In genomic region chr6:48681472-48682090, GRCm38 (mm10) we compare ENCODE assay signal across 17 mouse cellular contexts. TPM values are rescaled to one million over a fixed set of nuclear protein-coding genes. Genes with fewer than 3 reads are reported as not detected.
DNase-seq lines count a peak whose midpoint lies in the region; TF ChIP-seq lines count a peak whose summit lies in the region.
"Had no signal": no experiment of that assay in that cellular context is flagged by ENCODE, and none has a peak within 500 bp of the region (broad histone marks: within the 10 kb centered on the region; RNA-seq: fewer than 3 reads in every experiment).

No protein-coding gene starts in this region.

- no peak for TF ChIP-seq POLR2A in spleen, adult 2 months (IDR thresholded peaks at IDR 0.05; ENCODE audit: low read depth, low read length)

- peak; percentile 41 for DNase-seq in kidney, adult 11 months
- DNase-seq in kidney, postnatal 10 days = no peak
- DNase-seq in spleen, adult 2 months (ENCODE audit: low read depth in 1 of 2, low spot score in 2 of 2) = no peak
- DNase-seq in spleen, postnatal 10 days (ENCODE audit: low spot score in 2 of 2) = no peak
- peak; percentile 65 for DNase-seq in T-cell, adult 2 months (ENCODE audit: low spot score)
- DNase-seq in naive thymus-derived CD4-positive, alpha-beta T cell, adult 2 months (ENCODE audit: low read depth) = peak; percentile 73
- no peak for DNase-seq in embryo, embryonic 10 days (ENCODE audit: low spot score)
- DNase-seq: adrenal gland, postnatal 10 days; cerebellum, postnatal 36 days; gastrocnemius, postnatal 25 days; lung, postnatal 36 days; midbrain, embryonic 14.5 days had no signal

- H3K4me3 ChIP-seq in spleen, adult 2 months (ENCODE audit: extremely low read depth, insufficient read depth, insufficient read length) = no peak overlapping the region
- H3K4me3 ChIP-seq: forebrain, embryonic 13.5 days; limb, embryonic 10.5 days; neural tube, embryonic 12.5 days had no signal

- no peaks in the 10 kb centered on the region for H3K27me3 ChIP-seq in spleen, adult 2 months (ENCODE audit: control insufficient read depth, insufficient read depth, low read length)
- H3K27me3 ChIP-seq: forebrain, embryonic 13.5 days; neural tube, embryonic 12.5 days had no signal

- 5% methylated on average over 3 of the region's 3 CpGs for WGBS in spleen, adult 2 months

- peaks cover 25% of the 10 kb centered on the region for H3K4me1 ChIP-seq in spleen, adult 2 months (ENCODE audit: control insufficient read depth, insufficient read depth, insufficient read length)
- H3K4me1 ChIP-seq: forebrain, embryonic 13.5 days; limb, embryonic 10.5 days; neural tube, embryonic 12.5 days had no signal

- no peak for TF ChIP-seq CTCF in spleen, adult 2 months (IDR thresholded peaks at IDR 0.05; ENCODE audit: extremely low read depth, insufficient read depth, insufficient read length, insufficient replicate concordance)

- H3K27ac ChIP-seq in spleen, adult 2 months (ENCODE audit: insufficient read depth, low read length) = peak overlapping the region; percentile 83
- H3K27ac ChIP-seq: forebrain, embryonic 13.5 days; limb, embryonic 10.5 days; neural tube, embryonic 12.5 days had no signal

- H3K36me3 ChIP-seq in spleen, adult 2 months (ENCODE audit: control insufficient read depth, insufficient read depth, low read length) = peaks cover 3% of the 10 kb centered on the region
- H3K36me3 ChIP-seq: limb, embryonic 10.5 days; neural tube, embryonic 12.5 days had no signal

RNA-seq across cellular contexts. Expression of gene Gimap4, which starts 2.8 kb away (rescaled TPM):
- polyA plus RNA-seq in spleen, adult 2 months (2012; rRNA removed) = 66.3 and 73.5 TPM in 2 replicates

RNA-seq across cellular contexts. Expression of gene Gimap9, which starts 5.7 kb away (rescaled TPM):
- polyA plus RNA-seq in spleen, adult 2 months (2012; rRNA removed) = 9.9 and 10.4 TPM in 2 replicates

RNA-seq across cellular contexts. Expression of gene Gimap6, which starts 26.4 kb away (rescaled TPM):
- 50.8 and 54.3 TPM in 2 replicates for polyA plus RNA-seq in spleen, adult 2 months (2012; rRNA removed)

RNA-seq across cellular contexts. Expression of gene Gimap8, which starts 34.5 kb away (rescaled TPM):
- 20.1 and 22.2 TPM in 2 replicates for polyA plus RNA-seq in spleen, adult 2 months (2012; rRNA removed)

RNA-seq across cellular contexts. Expression of gene Gm28053, which starts 36.8 kb away (rescaled TPM):
- polyA plus RNA-seq in spleen, adult 2 months (2012; rRNA removed) = 0.43 and 0.82 TPM in 2 replicates
- polyA plus RNA-seq: embryonic facial prominence, embryonic 14.5 days; hindbrain, embryonic 11.5 days had no signal

Comparison
In these comparisons a context has a peak if more than half of its experiments do, and no peak if none do; other contexts are left out.
1. DNase-seq: peak in kidney, adult 11 months (single experiment), T-cell, adult 2 months (single experiment) and naive thymus-derived CD4-positive, alpha-beta T cell, adult 2 months (single experiment); none in kidney, postnatal 10 days (single experiment), spleen, adult 2 months (0 of 2), spleen, postnatal 10 days (0 of 2) and embryo, embryonic 10 days (single experiment).